Mouse (Mus musculus) lung, adult 2 months (tissue): ENCODE data around the gene Btd.

ENCODE experiments used
- CTCF ChIP-seq: fragments of 200-500 bp; IDR thresholded peaks from 2 replicates; pipeline ENCODE4 v1.5.1; 2011; ENCODE audit warnings: mild to moderate bottlenecking, low read length, control low read depth; ENCODE audit not compliant: insufficient read depth
- POLR2A ChIP-seq: fragments of 200-500 bp; IDR thresholded peaks from 2 replicates; pipeline ENCODE4 v1.6.1; 2011; ENCODE audit warnings: low read depth, mild to moderate bottlenecking, control low read depth, low read length, borderline replicate concordance; ENCODE audit errors: extremely low read depth

DNA sequence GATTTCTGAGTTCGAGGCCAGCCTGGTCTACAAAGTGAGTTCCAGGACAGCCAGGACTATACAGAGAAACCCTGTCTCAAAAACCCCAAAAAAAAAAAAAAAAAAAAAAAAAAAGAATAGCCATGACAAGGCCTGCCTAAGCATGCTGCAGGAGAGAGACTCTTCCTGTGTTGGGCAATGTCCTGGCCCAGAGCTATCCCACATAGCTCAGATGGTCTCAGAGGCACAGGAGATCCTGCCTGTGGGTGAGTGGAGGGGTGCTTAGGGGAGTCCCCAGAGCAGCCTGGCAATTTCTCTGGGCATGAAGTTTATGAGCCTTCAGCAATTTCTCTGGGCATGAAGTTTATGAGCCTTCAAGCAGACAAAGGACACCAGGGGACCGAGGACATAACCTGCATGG lies 42.8 kb downstream of the Btd start:
- TF ChIP-seq CTCF: no peak
- TF ChIP-seq POLR2A: no peak
